Mouse (Mus musculus) R1 (cell line): ENCODE measurements around the gene Ngp.
"Not testable (repeated sequence)": the region's sequence is repeated elsewhere in the genome, so short reads cannot be mapped to it uniquely, and the experiment has no call there.

Source experiments
- DNase-seq: peaks from one replicate; pipeline ENCODE4 v3.0.0-alpha.2; 2018; ENCODE audit warnings: low read depth, low spot score

The Ngp gene

DNA sequence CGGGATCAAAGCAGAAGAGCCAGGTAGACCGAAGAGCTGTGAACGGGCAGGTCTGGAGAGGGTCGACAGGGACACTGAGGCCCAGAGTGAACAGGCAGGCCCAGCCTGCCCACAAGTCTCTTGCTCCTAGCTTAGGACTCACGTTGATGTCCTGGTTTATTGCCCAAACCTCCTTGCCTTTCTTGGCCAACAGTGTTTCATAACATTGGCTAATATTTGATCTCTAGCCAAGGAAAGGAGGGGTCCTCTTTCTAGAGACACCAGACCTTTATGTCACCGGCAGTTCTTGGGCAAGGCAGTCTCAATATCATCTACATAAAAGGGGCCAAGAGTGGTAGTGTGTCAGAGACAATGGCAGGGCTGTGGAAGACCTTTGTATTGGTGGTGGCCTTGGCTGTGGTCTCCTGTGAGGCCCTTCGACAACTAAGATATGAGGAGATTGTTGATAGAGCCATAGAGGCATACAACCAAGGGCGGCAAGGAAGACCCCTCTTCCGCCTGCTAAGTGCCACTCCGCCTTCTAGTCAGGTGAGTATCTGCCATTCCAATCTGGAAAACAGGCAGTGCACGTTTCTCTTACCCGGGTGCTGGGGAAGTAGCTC lies at the start of gene Ngp:
Gene Ngp (plus strand): TSS at position 237 of the 602 bp plus-strand sequence.
- DNase-seq = no peak

DNA sequence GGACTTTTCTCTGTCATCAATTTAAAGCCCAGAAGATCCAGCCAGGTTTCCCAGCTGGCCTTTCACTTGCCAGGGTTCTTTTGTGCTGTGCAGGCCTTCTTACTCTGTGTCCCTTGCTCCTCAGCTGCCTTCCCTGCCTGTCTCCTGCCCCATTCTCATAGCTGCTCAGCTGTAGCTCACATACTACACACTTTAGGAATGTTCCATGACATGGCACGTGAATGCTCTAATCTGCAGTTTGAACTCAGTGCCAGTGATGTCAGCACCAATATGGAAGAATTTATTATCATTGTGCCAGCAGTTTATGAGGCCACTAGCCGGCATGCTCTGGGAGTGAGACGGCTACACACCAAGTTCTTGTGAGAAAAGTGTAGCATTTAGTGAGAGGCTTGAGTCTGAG lies 49.7 kb upstream of the Ngp start:
- no peak for DNase-seq

DNA sequence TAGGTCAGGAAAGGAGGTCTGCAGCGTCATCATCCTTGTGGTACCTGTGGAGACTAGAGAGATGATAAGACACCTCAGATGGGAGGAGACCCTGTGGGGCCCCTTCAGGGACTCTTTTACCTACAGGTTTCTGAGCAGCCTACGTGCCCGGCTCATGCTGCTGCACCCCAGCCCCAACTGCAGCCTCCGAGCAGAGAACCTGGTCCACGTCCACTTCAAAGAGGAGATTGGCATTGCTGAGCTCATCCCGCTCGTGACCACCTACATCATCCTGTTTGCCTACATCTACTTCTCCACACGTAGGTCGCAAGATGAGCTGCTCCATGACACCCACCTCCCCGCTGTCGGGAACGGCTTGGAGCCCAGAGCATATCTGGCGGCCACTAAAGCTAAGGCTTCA lies 45.7 kb upstream of the Ngp start:
- DNase-seq = no peak

DNA sequence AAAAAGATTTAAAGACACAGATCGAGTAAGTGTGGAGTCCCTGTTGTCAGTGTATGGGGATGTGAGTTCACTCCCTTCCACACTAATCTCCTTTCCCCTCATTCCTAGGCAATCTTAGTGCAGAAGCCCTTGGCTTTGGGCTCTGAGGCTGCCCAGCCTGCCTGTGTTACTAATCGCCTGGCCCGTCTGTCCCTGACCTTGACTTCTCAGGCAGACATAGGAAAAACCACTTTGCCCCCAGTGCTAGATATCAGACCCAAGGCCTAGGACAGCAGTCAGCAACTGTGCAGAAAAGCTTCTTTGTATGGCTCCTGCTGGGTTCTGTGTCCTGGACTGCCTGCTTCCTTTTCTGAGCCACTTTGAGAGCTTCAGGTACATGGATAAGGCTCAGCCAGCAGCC lies 43.9 kb upstream of the Ngp start:
- DNase-seq = no peak

DNA sequence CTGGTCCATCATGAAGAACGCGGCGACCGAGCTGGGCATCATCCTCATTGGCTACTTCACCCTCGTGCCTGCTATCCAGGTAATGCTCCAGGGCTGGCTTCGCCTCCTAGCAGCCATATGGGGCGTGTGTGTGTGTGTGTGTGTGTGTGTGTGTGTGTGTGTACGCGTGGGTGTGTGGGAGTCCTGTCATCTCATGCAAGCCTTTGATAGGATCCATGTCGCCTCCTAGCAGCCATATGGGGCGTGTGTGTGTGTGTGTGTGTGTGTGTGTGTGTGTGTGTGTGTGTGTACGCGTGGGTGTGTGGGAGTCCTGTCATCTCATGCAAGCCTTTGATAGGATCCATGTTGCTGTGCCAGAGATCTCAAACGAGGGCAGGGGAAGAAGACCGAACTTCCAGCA lies 41.9 kb upstream of the Ngp start:
- not testable (repeated sequence) for DNase-seq

DNA sequence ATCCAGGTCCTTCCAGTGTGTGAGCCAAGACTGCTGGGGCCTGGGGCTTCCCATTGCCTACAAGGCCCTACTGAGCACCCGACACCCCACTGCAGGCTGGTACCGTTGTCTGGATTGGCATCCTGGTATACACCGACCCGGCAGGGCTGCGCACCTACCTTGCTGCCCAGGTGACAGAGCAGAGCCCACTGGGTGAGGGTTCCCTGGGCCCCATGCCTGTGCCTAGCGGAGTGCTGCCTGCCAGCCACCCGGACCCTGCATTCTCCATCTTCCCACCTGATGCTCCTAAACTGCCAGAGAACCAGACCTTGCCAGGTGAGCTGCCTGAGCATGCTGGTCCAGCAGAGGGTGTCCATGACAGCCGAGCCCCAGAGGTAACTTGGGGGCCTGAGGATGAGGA lies 40.2 kb upstream of the Ngp start:
- no peak for DNase-seq

DNA sequence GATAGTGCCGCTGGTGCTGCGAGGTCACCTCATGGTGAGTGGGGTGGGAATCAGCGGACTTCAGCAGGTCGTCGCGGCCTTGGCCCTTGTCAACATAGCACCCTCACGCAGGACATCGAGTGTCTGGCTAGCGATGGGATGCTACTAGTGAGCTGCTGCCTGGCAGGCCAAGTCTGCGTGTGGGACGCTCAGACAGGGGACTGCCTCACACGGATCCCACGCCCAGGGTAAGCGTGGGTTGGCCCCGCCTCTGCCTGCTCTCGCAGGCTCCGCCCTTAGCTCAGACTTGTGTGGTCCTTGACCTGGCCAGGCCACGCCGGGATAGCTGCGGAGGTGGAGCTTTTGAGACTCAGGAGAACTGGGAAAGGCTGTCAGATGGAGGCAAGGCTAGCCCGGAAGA lies 38.9 kb upstream of the Ngp start:
- DNase-seq = peak; percentile 73

DNA sequence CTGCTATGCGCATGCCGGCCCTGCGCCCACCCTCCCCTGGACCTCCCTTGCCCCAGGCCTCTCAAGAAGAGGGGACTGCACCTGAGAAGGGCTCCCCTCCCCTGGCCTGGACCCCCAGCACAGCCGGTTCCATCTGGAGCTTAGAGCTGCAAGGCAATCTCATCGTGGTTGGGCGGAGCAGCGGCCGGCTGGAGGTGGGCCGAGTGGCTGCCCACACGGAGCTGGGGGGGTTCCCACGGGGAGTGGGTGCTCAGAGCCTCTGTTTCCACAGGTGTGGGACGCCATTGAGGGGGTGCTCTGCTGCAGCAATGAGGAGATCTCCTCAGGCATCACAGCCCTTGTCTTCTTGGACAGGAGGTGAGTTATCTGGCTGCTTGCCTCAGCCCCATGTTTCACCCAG lies 38.3 kb upstream of the Ngp start:
- no peak for DNase-seq

DNA sequence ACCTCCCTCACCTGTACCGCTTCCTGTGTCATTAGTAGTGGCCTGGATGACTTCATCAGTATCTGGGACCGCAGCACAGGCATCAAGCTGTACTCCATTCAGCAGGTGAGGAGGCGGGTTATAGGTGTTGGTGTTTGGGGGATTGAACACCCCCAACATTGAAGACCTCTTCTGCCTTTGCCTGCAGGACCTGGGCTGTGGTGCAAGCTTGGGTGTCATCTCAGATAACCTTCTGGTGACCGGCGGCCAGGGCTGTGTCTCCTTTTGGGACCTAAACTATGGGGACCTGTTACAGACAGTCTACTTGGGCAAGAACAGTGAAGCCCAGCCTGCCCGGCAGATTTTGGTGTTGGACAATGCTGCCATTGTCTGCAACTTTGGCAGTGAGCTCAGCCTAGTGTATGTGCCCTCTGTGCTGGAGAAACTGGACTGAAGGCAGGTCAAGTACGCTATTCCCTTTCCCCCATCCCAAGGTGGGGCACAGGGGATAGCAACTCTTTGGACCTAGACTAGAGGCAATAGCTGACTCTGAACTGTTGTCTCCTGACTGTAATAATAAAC lies 35.1 kb upstream of the Ngp start:
- DNase-seq = no peak

DNA sequence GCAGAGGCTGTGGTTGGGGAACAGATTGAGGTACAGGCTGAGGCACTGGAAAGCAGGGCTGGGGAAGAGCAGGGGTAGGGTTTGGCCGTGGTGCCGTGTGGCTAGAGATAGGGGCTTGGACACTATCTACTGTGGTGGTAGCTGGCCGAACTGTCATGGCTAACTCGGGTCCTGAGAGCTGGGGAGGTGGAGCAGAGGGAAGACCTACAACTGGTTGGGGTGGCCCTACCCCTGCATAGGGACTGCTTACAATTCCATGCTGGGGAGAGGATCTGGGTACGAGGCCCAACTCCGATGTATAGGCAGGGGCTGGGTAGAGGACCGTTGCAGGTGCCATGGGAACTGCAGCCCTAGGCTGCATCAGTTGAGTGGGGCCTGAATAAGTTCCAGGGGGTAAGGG lies 31.5 kb upstream of the Ngp start:
- DNase-seq = no peak

DNA sequence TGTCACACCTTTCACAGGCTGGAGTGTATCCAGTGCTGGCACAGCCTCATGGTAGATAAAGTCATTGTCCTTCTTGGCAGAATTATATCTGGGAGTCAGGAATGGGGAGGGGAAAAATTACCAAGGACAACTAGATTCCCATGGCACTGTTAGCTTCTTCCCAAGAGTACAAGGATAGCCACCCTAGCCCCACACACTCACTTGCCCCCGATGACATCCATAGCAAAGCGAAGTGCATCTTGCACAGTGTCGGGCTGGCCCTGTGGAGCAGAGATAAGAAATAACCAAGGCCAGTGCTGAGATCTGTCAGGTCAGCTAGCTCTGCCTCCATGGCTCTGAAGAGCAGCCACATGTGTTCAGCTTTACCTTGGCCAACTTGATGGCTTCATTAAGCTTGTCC lies 28.7 kb upstream of the Ngp start:
- DNase-seq = no peak

DNA sequence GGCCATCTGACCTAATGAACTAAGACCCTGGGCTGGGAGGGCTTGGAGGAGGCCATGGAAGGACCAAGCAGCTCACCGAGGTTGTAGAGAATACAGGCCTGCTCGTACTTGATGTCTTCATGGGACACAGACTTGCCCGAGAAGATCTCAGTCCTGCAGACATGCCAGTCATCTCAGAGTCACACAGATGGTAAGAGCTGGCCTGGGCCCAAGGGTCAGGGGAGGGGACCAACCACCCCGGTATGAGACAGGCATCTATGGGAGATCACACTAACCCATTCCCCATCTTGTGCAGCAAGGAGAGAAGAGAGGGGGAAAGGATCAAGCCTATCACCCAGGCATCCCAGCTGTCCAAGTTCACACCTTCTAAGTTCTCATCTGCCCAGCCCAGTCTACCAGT lies 26.3 kb upstream of the Ngp start:
- no peak for DNase-seq

DNA sequence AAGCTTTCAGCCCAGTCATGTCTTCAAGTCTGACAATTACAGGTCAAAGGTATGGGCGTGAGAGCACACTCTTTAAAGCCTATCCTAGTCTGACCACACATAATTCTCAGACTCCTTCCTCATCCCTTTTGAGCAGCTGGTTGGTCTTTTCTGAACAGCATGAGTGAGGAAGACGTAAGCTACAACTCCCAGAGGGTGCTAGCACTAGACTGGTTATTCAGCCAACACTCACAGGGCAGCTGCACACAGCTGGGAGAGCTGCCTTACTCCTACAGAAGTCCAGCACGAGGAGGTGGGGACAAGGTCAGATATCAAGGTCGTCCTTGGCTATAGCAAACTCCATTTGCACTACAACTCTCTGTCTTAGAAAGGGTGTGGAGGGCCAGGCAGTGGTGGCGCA lies 18.9 kb upstream of the Ngp start:
- peak; percentile 67 for DNase-seq

DNA sequence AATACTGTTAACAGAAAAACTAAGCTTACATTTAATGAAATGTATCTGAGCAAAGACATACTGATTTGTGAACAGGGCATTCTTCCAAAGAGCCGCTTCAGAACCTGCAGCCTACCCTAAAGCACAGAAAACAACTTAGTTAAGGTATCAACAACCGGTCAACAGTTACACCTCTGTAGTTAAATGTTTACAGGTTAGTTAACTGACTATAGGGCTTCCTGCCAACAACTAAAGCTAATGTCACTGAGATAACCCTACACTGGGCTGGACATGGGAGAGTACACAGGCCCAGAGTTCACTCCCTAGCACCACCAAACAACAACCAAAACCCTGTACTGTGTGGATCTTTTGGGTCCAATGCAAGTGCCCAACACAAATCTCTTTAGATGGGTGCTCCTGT lies 16.8 kb upstream of the Ngp start:
- no peak for DNase-seq

DNA sequence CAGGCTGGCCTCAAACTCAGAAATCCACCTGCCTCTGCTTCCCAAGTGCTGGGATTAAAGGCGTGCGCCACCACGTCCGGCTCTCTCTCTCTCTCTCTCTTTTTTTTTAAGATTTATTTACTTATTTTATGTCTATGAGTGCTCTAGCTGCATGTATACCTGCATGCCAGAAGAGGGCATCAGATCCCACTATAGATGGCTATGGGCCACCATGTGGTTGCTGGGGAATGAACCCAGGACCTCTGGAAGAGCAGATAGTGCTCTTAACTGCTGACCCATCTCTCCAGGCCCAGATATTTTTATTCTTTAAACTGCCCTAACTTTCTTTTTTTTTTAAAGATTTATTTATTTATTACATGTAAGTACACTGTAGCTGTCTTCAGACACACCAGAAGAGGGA lies 16.3 kb upstream of the Ngp start:
- DNase-seq = peak; percentile 59

DNA sequence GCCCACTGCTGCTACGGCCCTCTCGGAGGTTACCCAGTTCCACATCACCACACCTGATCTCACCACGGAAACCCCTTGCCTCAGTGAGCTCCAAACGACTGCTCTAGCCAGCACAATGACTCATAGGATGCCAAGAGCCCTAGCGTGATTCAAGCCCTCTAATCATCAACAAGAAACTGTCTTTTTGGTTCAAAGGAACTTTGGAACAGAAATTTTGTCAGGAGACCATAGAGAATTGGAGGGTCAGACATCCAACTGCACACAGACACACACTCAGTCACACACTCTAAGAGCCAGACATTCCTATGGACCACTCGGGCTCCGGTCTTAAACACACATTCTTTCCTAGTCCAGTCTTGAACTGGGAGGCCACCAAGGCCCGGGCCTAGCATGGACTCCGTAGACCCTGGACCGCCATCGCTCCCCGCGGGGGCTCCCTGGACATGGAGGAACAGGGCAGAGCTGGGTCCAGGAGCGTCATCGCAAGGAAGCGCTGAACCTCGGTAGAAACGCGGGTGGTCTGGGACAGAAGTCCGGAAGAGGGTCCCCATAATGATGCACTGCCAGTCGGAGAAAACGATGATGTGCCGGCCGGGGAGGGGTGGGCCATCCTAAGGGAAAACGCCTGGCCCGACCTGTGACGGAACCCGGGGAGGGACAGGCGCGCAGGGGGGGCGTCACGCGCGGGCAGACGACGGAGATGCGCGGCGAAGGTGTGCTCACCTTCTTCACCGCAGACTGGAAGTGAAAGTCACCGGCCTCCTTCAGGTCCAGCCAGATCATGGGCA lies 12.0 kb upstream of the Ngp start:
- DNase-seq = peak; percentile 38

DNA sequence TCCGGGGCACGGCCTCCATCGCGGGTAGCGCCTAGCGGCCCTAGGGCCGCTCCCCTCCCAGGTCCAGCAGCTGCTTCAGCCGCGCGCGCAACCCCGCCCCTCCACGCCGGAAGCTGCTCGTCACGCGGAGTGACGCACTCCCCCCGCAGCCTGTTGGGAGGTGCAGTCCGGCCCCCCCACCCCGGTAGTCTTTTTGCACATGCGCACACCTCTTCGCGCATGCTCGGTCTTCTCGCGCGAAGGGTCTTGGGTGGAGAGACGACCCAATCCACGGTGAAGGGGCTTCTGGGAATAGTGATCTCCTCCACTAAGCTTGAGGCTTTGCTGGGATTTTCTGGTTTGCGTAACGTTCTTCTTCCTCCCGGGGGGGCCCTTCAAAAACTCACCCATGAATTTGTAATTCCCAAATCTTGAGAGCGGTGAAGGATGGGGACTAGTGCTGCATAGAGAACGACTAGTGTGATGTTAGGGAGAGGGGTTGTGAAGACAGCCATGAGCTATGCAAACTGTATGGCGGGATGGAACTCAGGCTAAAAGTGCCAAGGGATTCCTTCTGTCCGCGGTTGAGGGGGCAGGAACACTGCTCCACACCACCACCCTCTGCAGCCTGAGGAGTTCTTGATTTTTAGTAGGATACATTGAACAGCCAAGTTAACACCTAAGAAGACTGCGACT lies 11.3 kb upstream of the Ngp start, which contains the start of gene Ptpn23:
Gene Ptpn23 (minus strand): TSS at position 115 of the 675 bp plus-strand sequence.
- DNase-seq = peak; percentile 98

DNA sequence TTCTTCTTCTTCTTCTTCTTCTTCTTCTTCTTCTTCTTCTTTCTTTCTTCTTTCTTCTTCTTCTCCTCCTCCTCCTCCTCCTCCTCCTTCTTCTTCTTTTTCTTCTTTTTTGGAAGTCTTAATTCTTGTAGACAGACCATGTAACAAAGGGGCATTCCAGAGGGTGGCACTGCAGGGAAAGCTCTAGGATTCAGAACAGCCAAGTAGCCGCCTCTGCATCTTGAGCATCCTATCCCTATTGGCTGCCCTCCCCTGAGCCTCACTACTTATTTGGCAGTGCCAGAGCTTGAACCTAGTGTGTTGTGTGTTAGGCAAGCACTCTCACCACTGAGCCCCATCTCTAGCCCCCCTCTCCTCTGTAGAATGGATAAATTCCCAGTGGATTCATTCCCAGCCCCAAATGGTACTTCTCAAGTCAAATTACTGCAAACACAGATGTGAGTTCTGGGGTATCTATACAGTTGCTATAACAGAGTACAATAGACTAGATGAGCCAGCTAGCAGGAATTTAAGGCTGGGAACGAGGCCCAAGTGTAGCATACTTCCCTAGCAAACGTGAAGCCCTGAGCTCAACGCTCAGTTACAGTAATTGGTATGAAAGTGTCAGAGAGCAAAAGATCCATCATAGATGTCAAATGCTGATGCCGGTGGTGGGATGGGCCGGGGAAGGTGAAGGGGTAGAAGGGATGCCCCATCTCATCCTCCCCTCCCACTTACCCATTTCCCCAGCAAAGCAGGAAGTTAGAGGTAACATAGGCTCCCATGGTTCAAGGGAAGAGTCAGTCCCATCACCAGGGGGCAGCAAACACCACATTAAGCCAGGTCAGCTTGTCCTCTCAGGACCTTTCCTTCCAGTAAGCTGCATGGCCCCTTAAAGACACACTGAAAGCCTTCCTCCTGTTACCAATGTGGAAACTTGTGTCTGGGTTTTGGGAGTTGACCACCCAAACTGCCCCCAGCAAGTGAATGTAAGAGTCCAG lies 8.3 kb upstream of the Ngp start:
- DNase-seq = peak; percentile 88

DNA sequence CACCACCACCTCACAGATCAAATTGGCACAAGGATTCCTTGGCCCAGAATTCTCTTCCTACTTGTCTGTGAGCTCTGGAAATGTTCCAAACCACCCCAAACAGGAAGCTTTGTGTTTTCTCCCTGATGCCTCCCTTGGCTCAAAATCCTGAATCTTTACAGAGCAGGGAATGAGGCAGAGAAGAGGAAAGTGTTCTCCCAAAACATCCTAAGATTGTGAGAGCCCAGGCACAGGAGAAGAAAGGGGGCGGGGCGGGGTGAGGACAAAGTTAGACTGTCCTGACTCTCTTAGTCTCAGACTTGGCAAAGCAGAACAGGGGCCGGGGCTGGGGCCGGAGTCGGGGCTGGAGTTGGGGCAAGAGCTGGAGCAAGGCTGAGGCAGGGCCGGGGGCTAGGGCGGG lies 6.6 kb upstream of the Ngp start:
- DNase-seq = no peak

DNA sequence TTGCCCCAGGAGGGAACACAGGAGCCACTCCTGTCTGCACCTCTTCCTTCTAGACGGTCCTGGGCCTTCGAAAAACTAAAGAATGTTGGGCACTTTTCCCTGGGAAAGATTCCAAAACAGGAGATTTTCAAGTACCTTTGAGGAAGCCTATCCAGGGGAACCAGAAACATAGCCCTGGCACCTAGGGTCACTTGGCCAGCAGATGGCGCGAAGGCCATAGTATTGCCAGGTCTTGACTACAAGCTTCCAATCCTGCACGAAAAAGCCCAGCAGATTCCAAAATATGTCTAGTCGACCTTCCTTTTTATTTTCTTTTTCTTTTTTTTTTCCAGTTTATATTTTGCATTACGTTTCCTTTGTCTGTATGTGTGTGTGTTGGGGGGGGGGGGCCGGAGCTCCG lies 5.8 kb upstream of the Ngp start:
- DNase-seq = peak; percentile 47

DNA sequence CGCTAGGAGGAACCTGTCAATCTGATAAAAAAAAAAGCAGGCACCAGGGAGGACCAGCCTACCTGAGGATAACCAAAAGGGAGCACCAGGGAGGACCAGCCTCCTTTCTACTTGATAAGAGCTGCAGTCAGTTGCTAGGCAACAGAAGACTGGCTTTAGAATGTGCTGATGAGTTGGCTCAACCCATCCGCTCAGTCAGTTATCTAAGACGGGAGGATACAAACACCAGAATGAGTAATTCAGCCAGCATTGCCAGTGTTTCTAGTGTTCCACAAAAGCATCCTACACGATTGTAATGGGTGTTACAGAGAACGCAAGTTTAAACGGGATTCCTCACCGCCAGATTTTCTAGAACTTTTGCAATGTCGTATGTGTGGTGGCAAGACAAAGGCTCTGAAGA lies 11.7 kb downstream of the Ngp start:
- DNase-seq = peak; percentile 45
